Mouse (Mus musculus): ENCODE results near the gene Ccl9.
"Not testable (repeated sequence)": the region's sequence is repeated elsewhere in the genome, so short reads cannot be mapped to it uniquely, and the experiment has no call there.

Gene Ccl9

DNA sequence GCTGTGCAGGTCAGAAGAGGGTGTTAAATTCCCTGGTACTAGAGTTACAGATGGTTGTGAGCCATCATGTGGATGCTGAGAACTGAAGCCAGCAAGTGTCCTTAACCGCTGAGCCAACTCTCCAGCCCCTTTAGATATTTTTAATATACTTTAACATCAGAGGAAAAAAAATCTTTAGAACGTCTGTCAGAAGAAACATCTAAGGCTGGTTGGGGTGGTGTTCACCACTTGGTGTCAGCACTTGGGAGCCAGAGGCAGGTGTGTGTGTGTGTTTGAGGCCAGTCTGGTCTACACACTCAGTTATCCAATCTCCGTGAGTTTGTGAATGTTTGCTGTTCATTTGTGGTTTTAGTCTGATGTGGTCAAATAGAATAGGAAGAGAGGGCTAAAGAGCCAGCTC, 563 bp upstream of the Ccl9 start:
- no peak for DNase-seq

DNA sequence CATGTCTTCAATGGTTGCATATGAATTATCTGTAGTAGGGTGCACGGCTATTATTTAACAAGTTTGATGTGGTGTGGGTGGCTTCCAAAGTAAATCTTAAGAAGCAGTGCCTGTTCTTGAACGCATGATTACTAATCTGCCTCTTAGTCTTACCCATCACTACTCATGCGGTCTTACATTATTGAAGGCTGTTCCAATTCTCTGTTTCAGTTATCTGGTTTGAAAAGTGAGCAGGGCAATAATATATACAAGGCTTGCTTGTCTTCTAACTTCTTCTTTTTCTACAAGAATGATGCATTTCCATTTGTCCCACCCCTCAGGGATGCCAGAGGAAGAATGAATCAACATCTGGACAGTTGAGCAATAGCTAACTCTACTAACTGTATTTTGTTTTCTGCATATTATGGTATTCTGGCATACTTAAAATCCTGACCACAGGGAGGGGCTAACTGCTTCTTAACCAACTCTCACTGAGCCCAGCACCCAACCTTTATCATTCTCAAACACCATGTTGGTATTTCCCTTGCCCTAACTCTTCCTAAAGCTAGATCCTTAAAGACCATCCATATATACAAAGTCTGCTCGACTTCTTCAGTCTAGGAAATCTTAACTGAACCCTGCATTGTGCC, 1.4 kb downstream of the Ccl9 start:
- DNase-seq, result no peak

GRCm38 (mm10) chr11:83572834-83573233, 5.6 kb downstream of the Ccl9 start:
- no peak for DNase-seq

DNA sequence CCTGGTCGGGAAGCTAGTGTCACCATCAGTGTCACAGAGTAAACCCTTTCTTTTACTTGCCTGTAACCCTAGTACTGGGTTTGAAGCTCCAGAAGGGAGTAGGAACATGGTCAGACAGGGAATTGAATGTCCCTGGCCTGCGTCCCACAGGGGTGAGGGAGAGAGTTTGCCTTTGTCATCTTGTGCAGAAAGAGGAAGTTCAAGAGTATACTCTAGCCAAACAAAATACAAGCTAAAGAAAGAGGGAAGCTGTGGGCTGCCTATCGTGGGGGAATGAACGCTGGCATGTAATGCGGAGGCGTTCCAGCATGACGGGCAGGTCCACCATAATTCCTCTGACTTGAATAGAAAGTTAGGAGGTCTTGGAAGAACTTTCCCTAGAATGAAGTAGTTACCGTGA, 6.2 kb downstream of the Ccl9 start:
- DNase-seq, result peak; percentile 49

DNA sequence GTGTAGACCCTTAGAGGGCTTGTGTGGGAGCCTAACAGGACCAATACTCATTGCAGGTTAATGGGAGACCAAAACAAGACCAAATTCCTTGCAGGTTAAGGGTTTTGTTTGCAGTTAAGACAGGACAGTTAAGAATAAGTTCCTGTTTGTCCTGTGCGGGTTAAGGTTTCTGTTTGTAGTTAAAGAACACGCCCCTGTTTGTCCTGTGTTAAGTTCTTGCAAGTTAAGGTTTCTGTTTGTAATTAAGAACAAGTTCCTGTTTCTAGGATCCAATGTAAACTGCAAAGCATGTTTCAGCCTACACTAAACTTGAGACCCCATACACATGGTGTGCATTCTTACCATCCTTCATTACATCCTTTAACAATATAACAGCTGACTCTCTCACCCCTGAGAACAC, 8.2 kb downstream of the Ccl9 start:
- no peak for DNase-seq

GRCm38 (mm10) chr11:83569249-83569648, 9.2 kb downstream of the Ccl9 start:
- no peak for DNase-seq

DNA sequence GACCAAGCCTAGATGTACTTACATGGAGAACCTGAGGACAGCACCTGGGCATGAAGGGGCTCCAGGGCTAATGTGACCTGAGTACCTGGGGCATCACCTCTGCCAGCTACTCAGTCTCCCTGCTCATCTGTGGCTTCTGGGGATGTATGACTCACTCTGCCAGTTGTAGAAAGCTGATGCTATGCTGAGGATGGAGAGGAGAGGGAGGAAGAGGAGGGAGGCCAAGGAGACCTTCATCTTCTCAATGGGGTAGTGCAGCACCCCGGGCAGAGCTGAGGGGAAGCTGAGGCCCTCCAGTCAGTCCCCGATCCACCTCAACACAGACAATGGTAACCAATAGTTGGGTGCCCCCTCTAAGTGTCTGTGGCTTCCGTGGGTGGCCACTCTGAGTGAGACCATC, 9.7 kb downstream of the Ccl9 start:
- DNase-seq, result no peak

DNA sequence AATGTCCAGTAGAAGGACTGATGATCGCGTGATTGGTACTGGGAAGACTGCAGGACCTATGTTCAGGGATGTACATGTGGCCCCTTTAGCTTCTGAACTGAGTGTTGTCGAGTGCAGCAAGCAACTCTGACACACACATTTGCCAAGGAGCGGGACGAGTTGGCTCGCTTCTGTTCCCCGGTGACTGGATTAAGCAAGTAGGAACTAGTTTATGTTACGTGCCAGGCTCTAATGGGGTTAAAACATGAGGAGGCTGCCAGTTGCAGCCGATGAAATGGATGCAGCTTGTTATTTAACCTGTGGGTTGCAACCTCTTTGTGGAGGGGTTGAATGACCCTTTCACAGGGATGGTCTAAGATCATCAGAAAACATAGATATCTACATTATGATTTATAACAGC, 10.4 kb downstream of the Ccl9 start:
- DNase-seq, result no peak

- DNase-seq, result no peak
Observed at GRCm38 (mm10) chr11:83567311-83567710, 11.1 kb downstream of the Ccl9 start.

- no peak for DNase-seq
Observed at GRCm38 (mm10) chr11:83566617-83567016, 11.8 kb downstream of the Ccl9 start.

- no peak for DNase-seq
Observed at GRCm38 (mm10) chr11:83563754-83564153, 14.7 kb downstream of the Ccl9 start.

- DNase-seq, result no peak
Observed at GRCm38 (mm10) chr11:83562311-83562887, 16.0 kb downstream of the Ccl9 start.

GRCm38 (mm10) chr11:83560405-83560804, 18.0 kb downstream of the Ccl9 start:
- DNase-seq, result no peak

GRCm38 (mm10) chr11:83557074-83557473, 21.4 kb downstream of the Ccl9 start:
- no peak for DNase-seq

DNA sequence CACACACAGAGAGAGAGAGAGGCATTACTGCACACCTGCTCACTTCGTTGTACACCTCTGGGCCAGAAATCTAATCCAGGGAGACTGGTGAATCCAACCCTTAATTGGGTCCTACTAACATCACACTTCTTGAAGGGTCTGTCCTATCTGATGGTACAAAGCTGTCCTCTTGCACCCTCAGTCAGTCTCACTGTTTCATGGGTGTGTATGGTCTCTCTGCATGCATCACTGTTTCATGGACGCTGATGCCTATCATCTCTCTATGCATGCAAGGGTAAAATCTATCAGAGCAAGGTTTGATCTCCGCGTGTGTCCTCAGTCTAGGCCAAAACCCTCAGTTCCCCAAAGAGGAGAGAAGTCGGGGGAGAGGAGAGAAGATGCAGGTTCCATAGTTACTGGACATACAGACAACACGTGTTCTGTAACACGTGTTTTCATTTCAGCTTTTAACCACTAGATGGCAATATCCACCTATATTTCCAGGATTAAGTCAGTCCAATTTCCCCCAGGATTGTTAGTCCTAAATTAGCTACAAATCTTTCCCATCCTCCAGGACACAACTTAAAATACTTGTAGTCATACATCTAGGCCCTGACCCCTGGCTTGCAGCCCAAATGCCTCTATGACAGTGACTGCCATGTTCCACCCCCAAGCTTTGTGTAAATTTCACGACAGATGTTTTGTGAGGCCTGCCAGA, 22.2 kb downstream of the Ccl9 start:
- DNase-seq, result peak; percentile 72

GRCm38 (mm10) chr11:83551668-83552067, 26.8 kb downstream of the Ccl9 start:
- no peak for DNase-seq

GRCm38 (mm10) chr11:83551037-83551436, 27.4 kb downstream of the Ccl9 start:
- not testable (repeated sequence) for DNase-seq

- no peak for DNase-seq
Observed at GRCm38 (mm10) chr11:83550186-83550632, 28.2 kb downstream of the Ccl9 start.

DNA sequence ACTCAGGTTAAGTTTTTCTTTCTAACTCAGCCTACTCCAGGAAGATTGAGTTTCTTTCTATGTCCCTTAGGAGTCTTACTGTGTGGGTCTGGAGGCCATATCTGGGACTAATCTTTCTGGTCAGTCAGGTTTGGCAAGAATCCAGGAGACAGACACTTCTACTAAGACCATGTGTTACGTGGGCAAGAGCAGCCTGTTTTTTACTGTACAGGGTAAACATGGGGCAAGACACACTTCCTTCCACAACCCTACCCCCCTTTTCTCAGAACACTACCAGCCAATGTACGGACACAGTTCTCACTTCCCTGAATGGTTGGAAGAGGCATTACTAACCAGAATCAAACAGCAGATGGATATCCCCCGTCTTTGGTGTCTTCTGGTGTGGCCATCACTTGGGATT, 34.2 kb downstream of the Ccl9 start:
- no peak for DNase-seq

DNA sequence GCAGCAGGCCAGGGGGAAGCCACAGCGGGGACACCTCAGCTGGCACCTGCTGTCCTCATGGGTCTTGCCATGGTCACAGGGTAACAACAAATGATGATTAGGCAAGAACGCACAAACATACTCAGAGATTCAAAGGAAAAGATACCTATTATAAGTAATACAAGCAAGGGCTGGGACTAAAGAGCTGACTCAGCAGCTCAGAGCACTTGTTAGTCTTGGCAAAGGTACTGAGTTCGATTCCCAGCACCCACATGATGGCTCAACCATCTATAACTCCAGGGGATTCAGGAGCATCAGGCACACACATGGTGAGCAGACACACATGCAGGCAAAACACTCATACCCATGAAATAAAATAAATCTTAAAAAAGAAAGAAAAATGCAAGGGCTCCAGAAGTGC, 37.0 kb downstream of the Ccl9 start:
- no peak for DNase-seq

GRCm38 (mm10) chr11:83540931-83541330, 37.5 kb downstream of the Ccl9 start:
- no peak for DNase-seq

DNA sequence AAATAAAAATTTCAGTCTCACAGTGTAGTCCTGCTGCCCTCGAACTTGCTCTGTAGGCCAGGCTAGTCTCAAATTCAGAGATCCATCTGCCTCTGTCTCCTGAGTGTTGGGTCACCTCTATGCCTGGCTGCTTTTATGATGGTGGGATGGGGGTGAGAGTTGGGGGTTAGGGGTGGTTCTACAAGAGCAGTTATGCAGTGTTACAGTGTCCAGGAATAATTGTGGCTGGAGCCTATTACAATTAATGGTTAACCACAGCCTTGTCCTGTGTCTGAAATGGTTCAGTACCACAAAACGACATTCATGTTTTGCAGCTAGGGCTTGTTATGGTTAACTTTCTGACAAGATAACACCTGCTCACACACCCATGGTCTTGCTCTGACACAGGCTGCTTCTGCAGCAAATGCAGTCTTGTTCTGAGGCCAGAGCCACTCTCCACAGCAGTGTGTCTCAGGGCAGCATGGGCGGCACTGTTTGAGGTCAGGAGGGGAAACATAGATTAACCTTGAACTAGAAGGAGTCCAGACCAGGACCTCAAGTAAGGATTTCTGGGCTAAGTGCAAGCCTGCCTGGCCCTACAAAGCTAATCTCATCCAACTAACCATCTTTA, 39.6 kb downstream of the Ccl9 start:
- DNase-seq, result peak; percentile 53

GRCm38 (mm10) chr11:83536831-83537230, 41.6 kb downstream of the Ccl9 start:
- DNase-seq, result no peak
